Mouse (Mus musculus) midbrain, postnatal 0 days (tissue): ENCODE results near the gene Tnrc6b. TPM values are rescaled to one million over a fixed set of nuclear protein-coding genes. Genes with fewer than 3 reads are reported as not detected.
"Not testable (repeated sequence)": the region's sequence is repeated elsewhere in the genome, so short reads cannot be mapped to it uniquely, and the experiment has no call there.

ENCODE experiments used
- ATAC-seq: fragments of 200-750 bp; cut with Nextera tagmentation; 2 replicates; pipeline ENCODE4 v1.8.0; 2017; ENCODE audit warnings: moderate number of reproducible peaks, mild to moderate bottlenecking, moderate TSS enrichment, moderate library complexity; ENCODE audit not compliant: low FRiP score
- DNase-seq: peaks from one replicate; pipeline ENCODE4 v3.0.0-alpha.2; 2015; ENCODE audit warnings: low spot score
- H3K27ac ChIP-seq: fragments of 300-500 bp; sonication (generic); 2 replicates; pipeline ENCODE4 v1.5.1; 2014; ENCODE audit warnings: low read depth, mild to moderate bottlenecking, low read length, mixed read lengths
- H3K27me3 ChIP-seq: fragments of 300-500 bp; sonication (generic); 2 replicates; pipeline ENCODE4 v1.6.1; 2014; ENCODE audit warnings: low read length, control low read depth, mixed read lengths; ENCODE audit not compliant: insufficient read depth
- H3K36me3 ChIP-seq: fragments of 300-500 bp; sonication (generic); 2 replicates; pipeline ENCODE4 v1.6.1; 2014; ENCODE audit warnings: low read length, control low read depth, mixed read lengths; ENCODE audit not compliant: insufficient read depth
- H3K4me1 ChIP-seq: fragments of 300-500 bp; sonication (generic); 2 replicates; pipeline ENCODE4 v1.6.1; 2014; ENCODE audit warnings: mild to moderate bottlenecking, control low read depth, antibody characterized with exemption, low read length, mixed read lengths; ENCODE audit not compliant: insufficient read depth
- H3K4me2 ChIP-seq: fragments of 300-500 bp; sonication (generic); 2 replicates; pipeline ENCODE4 v1.6.1; 2014; ENCODE audit warnings: low read depth, mild to moderate bottlenecking, low read length, mixed read lengths; ENCODE audit not compliant: poor library complexity, severe bottlenecking
- H3K4me3 ChIP-seq: fragments of 300-500 bp; sonication (generic); 2 replicates; pipeline ENCODE4 v1.5.1; 2014; ENCODE audit warnings: low read depth, mild to moderate bottlenecking, low read length, moderate library complexity
- H3K9ac ChIP-seq: fragments of 300-500 bp; sonication (generic); replicated peaks from 2 replicates; pipeline ENCODE4 v1.6.1; 2014; ENCODE audit warnings: mild to moderate bottlenecking, low read length, moderate library complexity, mixed read lengths; ENCODE audit not compliant: poor library complexity, severe bottlenecking
- H3K9me3 ChIP-seq: fragments of 300-500 bp; sonication (generic); 2 replicates; pipeline ENCODE4 v1.6.1; 2016; ENCODE audit warnings: low read length, control low read depth
- CTCF ChIP-seq: IDR thresholded peaks from 2 replicates; pipeline ENCODE4 v1.5.1; 2016; ENCODE audit warnings: antibody characterized with exemption, mild to moderate bottlenecking
- WGBS: fragments of 180-500 bp; shearing (Covaris S2); extraction: QIAGEN DNeasy Blood & Tissue Kit; methylation state at CpG from one replicate; pipeline ENCODE4 v1.1.7; 2014; 5-methylcytosine and 5-hydroxymethylcytosine counted together
- polyA plus RNA-seq: library from polyadenylated mRNA; unstranded; fragments of >200 nt; fragmentation: Nextera tagmentation; extraction: Ambion mirVana; gene quantifications from 2 replicates; pipeline ENCODE4 v1.2.1, GENCODE M21; 2015
- total RNA-seq: library from RNA; depleted of rRNA; stranded (reverse); fragments of >200 nt; gene quantifications from 2 replicates; pipeline ENCODE4 v1.2.3, GENCODE M21; 2014

Tnrc6b gene
- total and polyA plus RNA-seq, 2 experiments from 2014 or later: 26.3 to 30.0 TPM

DNA sequence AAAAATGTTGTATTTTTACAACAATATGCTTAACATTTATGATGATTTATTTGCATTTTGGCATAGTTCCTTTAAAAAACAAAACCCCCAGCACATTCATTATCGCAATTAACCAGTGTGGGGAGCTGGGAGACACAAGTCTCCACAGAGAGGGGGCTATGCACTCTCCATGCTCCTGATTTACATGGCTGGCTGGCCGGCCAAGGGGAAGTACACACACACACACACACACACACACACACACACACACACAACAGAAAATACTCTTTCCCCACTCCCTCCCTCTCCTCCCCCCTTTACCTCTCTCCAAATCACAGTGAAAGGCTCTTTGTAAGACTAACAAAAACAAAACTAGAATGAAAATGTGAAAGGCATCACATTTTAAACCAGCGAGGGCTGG lies 11.3 kb downstream of the Tnrc6b start:
- Histone ChIP-seq H3K9ac (no peak overlapping the region), H3K4me1 (no peaks in the 10 kb centered on the region), H3K27ac (no peak overlapping the region), H3K9me3 (no peaks in the 10 kb centered on the region), H3K27me3 (no peaks in the 10 kb centered on the region), H3K4me3 (no peak overlapping the region), H3K36me3 (no peaks in the 10 kb centered on the region), H3K4me2 (no peak overlapping the region)
- no peak for TF ChIP-seq CTCF
- WGBS: 53% methylated on average over 3 of the region's 3 CpGs
- DNase-seq (no peak), ATAC-seq (no peak)

DNA sequence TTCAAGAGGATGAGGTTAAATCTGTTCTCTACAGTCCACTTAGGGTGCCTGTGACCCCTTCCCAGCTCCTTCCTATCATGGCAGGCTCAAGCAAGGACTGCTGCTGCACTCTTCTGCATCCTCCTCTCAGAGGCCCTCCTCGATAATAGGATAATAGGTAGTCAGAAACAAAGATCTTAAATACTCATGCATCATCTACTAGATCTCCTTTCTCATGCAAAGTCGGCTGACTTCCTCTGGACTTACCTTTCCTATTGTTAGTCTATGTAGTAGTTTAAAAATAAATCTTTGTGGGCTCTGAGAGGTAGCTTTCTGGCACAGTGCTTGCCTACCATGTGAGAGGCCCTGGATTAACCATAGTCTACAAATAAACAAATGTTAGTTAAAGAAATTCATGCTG lies 18.4 kb downstream of the Tnrc6b start:
- no peak for TF ChIP-seq CTCF
- H3K27me3 ChIP-seq: no peaks in the 10 kb centered on the region
- H3K4me3 ChIP-seq: no peak overlapping the region
- no peak overlapping the region for H3K9ac ChIP-seq
- ATAC-seq (no peak), DNase-seq (no peak)
- no peaks in the 10 kb centered on the region for H3K36me3 ChIP-seq
- WGBS: 73% methylated on average over 2 of the region's 2 CpGs
- no peak overlapping the region for H3K27ac ChIP-seq
- no peaks in the 10 kb centered on the region for H3K9me3 ChIP-seq
- H3K4me1 ChIP-seq: no peaks in the 10 kb centered on the region
- H3K4me2 ChIP-seq: no peak overlapping the region

DNA sequence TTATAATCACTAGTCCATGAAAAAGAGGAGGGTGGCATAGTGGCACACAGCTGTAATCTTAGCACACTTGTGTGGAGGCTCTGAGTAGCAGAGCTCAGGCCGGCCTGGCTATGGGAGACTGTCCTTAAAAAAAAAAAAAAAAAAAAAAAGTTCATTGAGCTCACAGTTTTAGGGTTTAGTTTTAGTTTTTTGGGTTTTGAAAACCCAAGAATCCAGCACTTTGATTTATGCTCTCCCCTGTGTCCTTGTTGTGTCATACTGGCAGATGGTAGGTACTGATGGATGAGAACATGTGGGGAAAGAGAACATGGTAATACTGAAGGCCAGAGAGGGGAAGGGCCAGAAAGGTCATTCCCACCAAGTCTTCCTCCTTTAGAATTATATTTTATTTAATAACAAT lies 19.9 kb downstream of the Tnrc6b start:
- Histone ChIP-seq H3K27ac (no peak overlapping the region), H3K9me3 (no peaks in the 10 kb centered on the region), H3K4me2 (no peak overlapping the region), H3K27me3 (no peaks in the 10 kb centered on the region), H3K4me3 (no peak overlapping the region), H3K36me3 (no peaks in the 10 kb centered on the region), H3K4me1 (no peaks in the 10 kb centered on the region), H3K9ac (no peak overlapping the region)
- DNase-seq (no peak), ATAC-seq (no peak)
- 94% methylated on average over 1 of the region's 1 CpGs for WGBS
- TF ChIP-seq CTCF: no peak

DNA sequence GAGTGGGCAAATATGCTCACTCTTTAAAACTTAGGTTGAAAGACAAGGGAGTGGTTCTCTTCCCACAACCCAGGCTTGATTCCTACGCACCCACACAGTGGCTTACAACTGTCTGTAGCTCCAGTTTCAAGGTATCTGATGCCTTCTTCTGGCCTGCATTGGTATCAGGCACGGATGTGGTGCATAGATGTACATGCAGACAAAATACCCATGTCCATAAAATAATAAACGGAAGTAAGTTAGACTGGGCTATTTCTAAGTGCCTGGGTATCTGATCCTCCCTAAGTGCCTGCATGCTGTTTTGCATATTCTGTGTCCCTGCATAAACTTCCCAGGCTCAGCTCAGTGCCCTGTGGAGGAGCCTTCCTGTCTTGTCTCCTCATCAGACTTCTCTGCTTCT lies 20.4 kb downstream of the Tnrc6b start:
- Histone ChIP-seq H3K27ac (no peak overlapping the region), H3K4me3 (no peak overlapping the region), H3K4me2 (no peak overlapping the region), H3K9me3 (no peaks in the 10 kb centered on the region), H3K27me3 (no peaks in the 10 kb centered on the region), H3K9ac (no peak overlapping the region), H3K36me3 (no peaks in the 10 kb centered on the region), H3K4me1 (no peaks in the 10 kb centered on the region)
- DNase-seq: no peak
- WGBS: 81% methylated on average over 3 of the region's 3 CpGs
- no peak for ATAC-seq
- no peak for TF ChIP-seq CTCF

DNA sequence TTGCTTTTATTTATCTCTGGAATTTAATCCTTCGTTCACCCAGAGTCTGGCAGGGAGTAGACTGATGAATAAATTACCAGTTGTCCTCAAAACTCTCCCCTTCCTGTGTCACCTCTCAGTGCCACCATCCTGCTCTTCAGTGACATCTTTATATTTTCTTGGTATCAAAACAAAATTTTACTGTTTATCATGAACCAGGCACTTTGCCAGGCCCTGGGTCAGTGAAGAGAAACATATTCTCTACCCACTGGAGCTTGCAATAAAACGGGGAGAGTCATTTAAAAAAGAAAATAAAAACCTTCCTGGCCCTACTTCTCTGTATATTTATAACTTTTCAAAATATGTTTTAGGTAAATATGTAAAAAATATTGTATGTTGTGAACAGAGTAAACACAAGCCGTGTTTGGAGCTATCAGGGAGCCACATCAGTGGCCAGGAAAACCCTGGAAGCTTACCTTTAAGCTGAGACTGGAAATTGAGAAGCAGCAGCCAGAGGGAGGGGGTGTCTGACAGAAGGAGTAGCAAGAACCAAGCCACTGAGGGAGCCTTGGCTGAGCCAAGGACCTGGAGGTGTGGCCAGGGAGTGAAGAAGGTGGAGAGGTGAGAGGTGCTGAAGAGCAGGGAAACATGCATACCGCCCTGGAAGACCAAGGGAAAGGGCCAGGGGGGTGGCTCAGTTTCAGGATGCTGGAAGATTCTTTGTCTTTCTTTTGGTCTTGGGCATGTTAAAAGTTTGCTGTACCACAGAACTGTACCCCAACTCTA lies 21.3 kb downstream of the Tnrc6b start:
- H3K4me2 ChIP-seq: no peak overlapping the region
- DNase-seq (no peak), ATAC-seq (no peak)
- H3K9ac ChIP-seq: no peak overlapping the region
- H3K27ac ChIP-seq: no peak overlapping the region
- 59% methylated on average over 4 of the region's 4 CpGs for WGBS
- no peaks in the 10 kb centered on the region for H3K27me3 ChIP-seq
- H3K9me3 ChIP-seq: no peaks in the 10 kb centered on the region
- H3K4me1 ChIP-seq: no peaks in the 10 kb centered on the region
- no peak for TF ChIP-seq CTCF
- H3K4me3 ChIP-seq: no peak overlapping the region
- no peaks in the 10 kb centered on the region for H3K36me3 ChIP-seq

DNA sequence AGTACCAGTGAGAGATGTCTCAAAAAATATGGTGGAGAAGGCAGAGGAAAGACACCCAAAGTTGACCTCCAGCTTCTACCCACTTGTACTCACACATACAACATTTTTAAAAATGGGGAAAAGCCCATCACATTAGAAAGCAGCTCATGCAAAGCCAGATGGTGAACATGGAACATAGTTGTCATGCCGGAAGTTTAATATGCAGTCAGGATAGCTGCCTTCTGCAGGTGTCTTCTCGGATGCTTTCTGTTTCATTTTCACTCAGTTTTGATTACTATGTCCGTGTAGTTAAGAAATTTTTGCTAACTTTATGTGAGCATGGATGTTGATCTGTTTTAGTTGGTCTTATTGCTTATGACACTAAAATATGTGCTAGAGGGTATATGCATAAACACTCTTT lies 24.2 kb downstream of the Tnrc6b start:
- no peaks in the 10 kb centered on the region for H3K36me3 ChIP-seq
- DNase-seq: no peak
- no peak for ATAC-seq
- no peaks in the 10 kb centered on the region for H3K27me3 ChIP-seq
- no peak overlapping the region for H3K4me2 ChIP-seq
- no peaks in the 10 kb centered on the region for H3K4me1 ChIP-seq
- H3K27ac ChIP-seq: no peak overlapping the region
- H3K4me3 ChIP-seq: no peak overlapping the region
- WGBS: 90% methylated on average over 3 of the region's 3 CpGs
- no peak for TF ChIP-seq CTCF
- no peaks in the 10 kb centered on the region for H3K9me3 ChIP-seq
- no peak overlapping the region for H3K9ac ChIP-seq

DNA sequence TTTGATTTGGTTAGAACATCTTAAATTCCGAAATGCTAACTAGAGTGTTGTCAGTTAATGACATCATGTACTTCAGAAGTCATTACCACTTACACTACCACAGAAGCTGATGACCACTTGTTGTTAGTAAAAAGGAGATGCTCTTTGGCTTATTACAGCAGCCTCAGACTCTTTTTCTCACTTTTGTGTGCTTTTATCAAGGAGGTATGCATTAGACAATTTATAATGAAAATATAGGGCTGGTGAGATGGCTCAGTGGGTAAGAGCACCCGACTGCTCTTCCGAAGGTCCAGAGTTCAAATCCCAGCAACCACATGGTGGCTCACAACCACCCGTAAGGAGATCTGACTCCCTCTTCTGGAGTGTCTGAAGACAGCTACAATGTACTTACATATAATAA lies 24.6 kb downstream of the Tnrc6b start:
- H3K27me3 ChIP-seq, H3K9ac ChIP-seq, H3K4me1 ChIP-seq, H3K9me3 ChIP-seq, DNase-seq, H3K36me3 ChIP-seq, H3K27ac ChIP-seq, H3K4me2 ChIP-seq, ATAC-seq, H3K4me3 ChIP-seq: not testable (repeated sequence)
- WGBS: 90% methylated on average over 3 of the region's 4 CpGs
